Mouse (Mus musculus) left cerebral cortex, adult 9 months (tissue): Measurements from ENCODE around the gene Ptcd2.

Source experiments
- DNase-seq, 2 experiments: peaks; one replicate each; pipeline ENCODE4 v3.0.0; 2022; ENCODE audit warnings: low spot score in 2 of 2

The Ptcd2 gene

DNA sequence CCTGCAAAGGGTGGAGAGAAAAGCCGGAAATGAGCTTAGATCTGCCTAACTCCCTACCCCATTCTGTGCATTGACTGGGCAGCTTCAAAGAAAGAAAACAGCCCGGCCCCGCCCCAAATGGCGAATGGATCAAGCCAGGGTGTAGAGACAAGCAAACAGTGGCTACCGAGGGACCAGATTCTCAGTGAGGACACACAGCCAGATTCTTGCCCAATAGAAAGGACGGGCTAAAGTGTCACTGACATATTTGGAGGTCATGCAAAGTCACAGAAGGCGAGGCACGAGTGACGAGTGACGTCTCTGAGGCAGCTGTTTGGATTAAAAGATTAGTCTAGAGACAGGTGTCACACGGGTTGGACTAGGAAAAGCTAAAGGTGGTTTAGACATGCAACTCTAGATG, 40.1 kb downstream of the Ptcd2 start:
- DNase-seq: no peak

DNA sequence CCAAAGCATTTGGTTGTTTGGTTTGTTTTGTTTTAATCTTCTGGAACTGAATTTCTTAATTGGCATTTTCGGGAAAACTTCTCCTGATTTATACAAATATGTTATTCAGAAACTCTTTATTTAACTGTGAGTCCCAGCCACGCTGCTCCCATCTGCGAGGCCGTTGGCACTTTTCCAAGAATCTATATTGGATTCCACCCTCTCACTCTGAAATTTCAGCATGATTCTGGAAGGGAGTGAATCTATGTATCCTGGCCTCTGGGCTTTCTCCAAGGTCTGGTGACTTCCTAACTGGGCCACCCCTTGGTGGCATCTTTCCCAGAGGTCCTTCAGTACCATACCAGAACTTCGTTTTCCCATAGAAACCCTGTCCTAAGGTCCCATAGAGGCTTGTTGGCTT, 40.7 kb downstream of the Ptcd2 start:
- peak in 1 of 2 experiments; percentile 75 for DNase-seq

DNA sequence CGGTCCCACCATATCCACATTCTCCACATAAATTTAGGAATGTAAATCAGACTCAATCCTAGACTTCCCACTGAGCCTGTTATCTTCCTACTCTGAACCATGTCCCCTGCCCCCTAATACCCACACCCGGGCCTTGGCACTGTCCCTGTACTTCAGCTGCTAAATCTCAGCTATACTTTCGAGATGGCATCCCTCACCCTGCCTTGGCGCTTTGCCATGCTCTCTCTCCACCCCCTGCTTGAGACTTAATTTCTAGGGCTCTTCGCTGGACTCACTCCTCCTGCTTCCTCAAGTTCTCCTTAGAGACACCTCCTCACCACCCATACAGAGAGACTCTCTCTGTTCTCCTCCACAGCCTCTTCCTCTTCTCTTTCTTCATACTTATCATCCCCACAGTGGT, 44.6 kb downstream of the Ptcd2 start:
- DNase-seq: no peak

DNA sequence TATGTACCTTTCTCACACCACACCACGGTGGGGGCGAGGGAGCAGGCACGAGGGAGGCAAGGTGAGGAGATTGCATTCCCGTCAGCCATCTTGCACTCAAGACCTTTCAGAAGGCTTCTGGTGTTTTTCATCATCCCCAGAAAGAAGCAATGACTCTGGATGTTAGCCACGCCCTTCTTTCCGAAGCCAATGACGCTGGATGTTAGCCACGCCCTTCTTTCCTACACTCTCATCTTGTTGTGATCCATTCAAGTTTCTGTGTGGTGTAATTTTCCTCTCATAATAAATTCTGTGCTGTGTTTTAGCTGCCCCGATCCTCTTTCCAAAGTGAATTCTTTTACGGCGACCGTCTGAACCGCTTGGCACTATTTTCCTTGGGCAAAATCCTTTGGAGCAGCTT, 50.3 kb downstream of the Ptcd2 start:
- no peak for DNase-seq

DNA sequence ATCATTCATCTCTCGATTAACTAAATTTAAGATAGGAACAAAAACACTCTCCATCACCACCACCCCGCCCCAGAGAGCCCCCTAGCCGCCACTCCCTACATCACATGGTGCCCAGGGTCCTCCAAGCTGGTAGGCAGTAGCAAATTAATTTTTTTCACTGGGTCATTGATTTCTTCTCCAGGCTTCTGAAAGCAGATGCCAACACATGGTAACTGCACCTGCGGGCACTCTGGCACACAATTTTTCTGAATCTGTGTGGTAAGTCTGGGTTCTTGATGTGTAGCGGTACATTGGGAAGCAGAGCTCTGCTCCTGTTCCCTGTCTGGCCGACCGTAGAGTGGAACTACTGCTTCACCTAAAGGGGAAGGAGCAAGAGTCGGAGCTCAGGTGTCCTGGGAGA, 53.7 kb downstream of the Ptcd2 start:
- DNase-seq: no peak

DNA sequence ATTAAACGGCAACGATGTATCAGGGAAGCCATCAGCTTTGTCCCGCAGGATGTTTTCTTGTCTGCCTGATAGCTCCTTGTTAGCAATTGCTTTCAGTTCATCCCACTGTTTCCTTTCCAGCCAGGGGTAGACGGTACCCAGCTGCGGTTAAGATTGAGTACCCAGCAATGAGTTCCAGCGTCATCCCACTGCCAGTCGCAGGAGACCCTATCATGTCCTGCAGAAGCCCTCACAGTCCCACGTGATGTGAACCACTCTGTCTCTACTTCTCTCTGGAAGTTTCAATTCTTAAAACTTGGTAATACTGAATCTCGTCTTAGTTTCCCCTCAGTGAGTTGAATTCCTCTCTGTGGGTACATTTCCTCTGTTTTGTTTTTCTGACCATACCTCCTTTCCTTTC, 56.7 kb downstream of the Ptcd2 start:
- no peak for DNase-seq

DNA sequence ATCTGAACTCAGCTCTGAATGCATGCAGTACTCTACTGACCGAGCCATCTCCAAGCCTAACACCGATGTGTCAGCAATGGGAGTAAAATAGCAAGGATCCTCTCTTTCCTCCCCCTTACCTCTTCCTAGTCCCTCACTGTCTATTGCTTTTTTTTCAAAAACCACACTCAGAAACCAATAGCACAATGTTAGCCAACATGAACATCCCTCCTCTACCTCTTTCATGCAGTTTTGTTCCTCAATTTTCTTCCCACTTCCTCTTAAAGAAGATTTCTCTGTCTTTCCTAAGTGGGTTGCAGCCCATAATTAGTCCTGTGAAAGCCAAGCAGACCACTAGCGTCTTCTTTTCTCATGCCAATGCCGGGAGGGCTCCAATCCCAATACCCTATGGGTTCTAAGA, 57.3 kb downstream of the Ptcd2 start:
- DNase-seq: no peak

DNA sequence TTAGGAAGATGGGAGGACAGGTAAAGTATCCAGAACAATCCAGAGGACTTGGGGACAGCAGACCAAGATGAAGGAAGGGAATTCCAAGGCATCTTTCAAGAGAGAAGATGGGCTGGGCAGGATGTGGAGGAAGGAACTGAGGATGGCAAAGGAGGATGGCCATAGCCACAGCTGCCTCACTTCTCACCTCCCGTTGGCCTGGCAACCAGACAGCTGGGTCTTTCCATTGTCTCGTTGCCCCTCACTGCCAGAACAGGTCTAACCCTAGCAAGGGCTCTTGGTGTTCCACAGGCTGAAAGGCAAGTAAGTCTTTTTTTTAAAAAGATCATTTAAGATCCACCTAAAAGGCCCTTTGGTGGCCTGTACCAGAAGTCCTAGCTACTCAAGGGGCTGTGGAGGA, 59.3 kb downstream of the Ptcd2 start:
- DNase-seq: no peak

DNA sequence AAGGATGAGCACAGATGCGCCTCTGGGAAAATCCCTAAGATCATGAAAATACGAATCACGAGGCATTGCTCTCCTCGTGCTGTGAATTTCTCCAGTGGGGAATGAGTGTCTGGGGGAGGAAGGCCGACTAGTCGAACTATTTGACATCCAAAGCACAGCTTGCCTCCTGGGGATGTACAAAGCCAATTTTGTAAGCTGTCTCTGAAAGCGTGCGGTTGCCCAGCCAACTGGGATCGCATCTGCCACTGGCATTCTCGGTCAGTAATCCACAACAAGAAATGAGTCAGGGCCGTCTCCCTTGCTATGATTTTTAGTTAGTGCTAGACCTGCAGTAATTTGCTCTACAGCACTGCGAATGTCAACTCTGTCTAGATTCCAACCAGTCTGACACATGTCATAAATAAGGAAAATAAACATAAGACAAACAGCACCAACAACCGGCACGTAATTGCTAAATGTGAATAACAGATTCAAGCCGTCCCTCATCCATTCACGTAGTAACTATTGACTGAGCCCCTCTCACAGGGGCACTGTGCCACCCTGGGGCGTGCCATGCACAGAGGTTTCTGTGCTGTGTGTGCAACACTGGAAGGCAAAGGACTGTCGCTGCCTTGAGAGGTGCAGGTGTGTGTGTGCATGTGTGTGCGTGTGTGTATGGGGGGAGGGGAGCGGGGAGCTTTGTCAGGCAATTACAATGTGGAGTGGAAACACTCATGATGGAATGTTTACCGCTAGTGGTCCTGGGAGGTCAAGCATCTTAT, 59.9 kb downstream of the Ptcd2 start:
- DNase-seq: peak; percentile 23 to 60

DNA sequence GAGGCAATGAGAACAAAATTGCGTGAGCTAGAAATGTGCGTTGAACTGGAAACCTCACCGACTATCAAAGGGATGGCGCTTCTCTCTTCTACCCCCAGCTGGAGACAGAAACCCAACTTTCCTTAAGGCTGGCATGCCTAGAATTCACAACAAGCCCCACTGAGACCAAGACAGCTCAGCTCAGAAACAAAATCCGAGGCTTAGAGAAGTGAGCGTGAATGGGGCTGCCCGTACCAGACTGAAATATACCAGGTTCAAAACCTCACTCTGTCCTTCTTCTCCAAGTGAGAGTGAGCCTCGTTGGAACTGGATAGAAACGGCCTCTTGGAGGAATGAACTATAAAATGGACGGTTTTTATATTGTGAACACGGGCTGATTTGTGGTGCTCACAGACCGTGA, 60.6 kb downstream of the Ptcd2 start:
- no peak for DNase-seq

DNA sequence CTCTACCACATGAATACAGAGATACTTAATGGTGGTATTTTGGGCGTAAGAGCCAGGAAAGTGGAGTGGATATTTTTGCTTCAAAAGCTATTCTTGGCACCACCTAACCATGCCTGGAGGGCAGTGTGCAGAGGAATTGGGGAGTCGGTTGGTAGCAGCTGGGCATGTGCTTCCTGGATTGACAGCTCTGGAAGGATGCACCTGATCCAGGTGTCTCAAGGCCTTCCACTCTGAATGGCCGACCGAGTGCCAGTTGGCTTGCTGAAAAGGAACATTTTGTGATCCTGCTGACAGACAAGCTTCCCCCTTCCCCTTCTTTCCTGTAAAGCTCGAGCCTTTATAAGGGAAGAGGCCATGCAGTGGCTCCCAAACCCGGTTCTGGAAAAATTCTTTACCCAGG, 61.5 kb downstream of the Ptcd2 start:
- no peak for DNase-seq

DNA sequence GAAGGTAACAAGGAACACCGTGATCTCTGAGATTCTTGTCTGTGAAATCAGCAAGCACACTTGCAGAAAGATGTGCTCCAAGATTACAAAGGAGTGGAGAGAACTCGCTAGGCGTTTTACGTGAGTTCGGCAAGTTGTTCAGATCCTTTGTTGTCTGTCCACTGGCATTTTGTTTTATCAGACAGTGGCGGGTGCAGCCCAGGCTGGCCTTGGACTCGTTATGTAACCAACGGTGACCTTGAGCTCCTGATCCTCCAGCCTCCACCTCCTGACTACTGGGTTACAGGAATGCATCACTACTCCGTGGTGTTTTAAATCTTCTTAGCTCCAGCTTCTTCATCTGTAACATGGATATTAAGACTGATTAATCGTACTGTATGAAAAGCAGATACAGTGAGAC, 65.2 kb downstream of the Ptcd2 start:
- no peak for DNase-seq

DNA sequence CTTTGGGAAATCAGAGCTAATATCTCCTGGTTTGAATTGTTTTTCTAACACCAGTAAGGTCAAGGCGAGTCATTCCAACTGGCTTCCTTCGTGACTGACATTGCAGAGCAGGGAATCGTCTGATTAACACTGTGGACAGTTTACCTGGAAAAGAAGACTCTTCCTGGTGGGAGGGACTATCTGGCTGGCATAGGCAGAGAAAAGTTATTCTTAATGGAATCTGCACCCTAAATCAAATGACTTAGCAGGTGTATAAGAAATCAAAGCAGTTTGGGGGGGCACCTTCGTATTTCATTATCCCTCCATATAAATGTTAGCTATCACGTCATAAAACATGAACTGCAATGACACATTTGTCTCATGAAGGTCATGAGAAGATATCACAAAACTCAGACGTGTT, 66.0 kb downstream of the Ptcd2 start:
- DNase-seq: no peak

DNA sequence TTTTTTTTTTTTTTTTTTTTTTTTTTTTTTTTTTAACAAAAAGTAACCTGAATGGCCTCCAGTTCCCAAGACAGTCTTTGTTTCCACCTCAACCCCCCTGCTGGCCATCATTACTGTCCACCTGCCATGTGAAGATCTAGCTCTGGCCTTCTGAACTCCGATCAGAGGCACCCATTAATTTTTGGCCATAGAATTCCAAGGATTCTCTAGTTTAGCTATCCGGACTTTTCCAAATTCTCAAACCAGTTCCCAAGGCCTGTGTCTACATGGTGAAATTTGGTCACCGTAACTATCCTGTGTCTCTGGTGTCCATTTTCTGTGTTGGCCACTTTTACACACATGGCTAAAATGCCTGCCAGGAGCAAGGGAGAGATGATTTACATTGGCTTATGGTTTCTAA, 67.0 kb downstream of the Ptcd2 start:
- DNase-seq: no peak

DNA sequence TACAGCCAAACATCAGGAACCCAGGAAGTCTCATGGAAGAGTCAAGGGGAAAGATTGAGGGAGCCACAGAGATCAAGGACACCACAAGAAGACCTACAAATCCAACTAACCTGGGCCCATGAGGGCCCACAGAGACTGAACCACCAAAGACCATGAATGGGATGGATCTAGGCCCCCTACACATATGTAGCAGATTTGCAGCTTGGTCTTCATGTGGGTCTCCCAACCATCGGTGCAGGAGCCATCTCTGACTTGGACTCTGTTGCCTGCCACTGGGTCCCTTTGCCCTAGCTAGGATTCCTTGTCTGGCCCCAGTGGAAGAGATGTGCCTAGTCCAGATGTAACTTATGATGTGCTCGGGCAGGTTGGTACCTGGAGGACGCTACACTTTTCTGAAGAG, 72.5 kb downstream of the Ptcd2 start:
- no peak for DNase-seq
